Mouse (Mus musculus): ENCODE results near the gene Ppm1l. TPM values are rescaled to one million over a fixed set of nuclear protein-coding genes. Genes with fewer than 3 reads are reported as not detected.
A peak's percentile ranks its signal among the peaks of the same experiment; 100 is the strongest.

Gene Ppm1l
- polyA plus RNA-seq, 1 experiment = 4.0 TPM

- TF ChIP-seq GATA1 (IDR thresholded peaks at IDR 0.05; ENCODE audit: low read length) = no peak
Measured at GRCm38 (mm10) chr3:69317251-69318125, 827 bp downstream of the Ppm1l start.

GRCm38 (mm10) chr3:69318131-69318951 is 1.7 kb downstream of the Ppm1l start:
- TF ChIP-seq GATA1 (IDR thresholded peaks at IDR 0.05; ENCODE audit: low read length) = no peak

GRCm38 (mm10) chr3:69319061-69319720 is 2.5 kb downstream of the Ppm1l start:
- peak; percentile 43 for TF ChIP-seq GATA1 (IDR thresholded peaks at IDR 0.05; ENCODE audit: low read length)

- no peak for TF ChIP-seq GATA1 (IDR thresholded peaks at IDR 0.05; ENCODE audit: low read length)
Measured at GRCm38 (mm10) chr3:69323982-69324381, 7.3 kb downstream of the Ppm1l start.

GRCm38 (mm10) chr3:69329910-69330309 is 13.2 kb downstream of the Ppm1l start:
- no peak for TF ChIP-seq GATA1 (IDR thresholded peaks at IDR 0.05; ENCODE audit: low read length)

- no peak for TF ChIP-seq GATA1 (IDR thresholded peaks at IDR 0.05; ENCODE audit: low read length)
Measured at GRCm38 (mm10) chr3:69333819-69334218, 17.2 kb downstream of the Ppm1l start.

GRCm38 (mm10) chr3:69340486-69340885 is 23.8 kb downstream of the Ppm1l start:
- no peak for TF ChIP-seq GATA1 (IDR thresholded peaks at IDR 0.05; ENCODE audit: low read length)

GRCm38 (mm10) chr3:69340971-69341370 is 24.3 kb downstream of the Ppm1l start:
- no peak for TF ChIP-seq GATA1 (IDR thresholded peaks at IDR 0.05; ENCODE audit: low read length)

- TF ChIP-seq GATA1 (IDR thresholded peaks at IDR 0.05; ENCODE audit: low read length) = no peak
Measured at GRCm38 (mm10) chr3:69341514-69341913, 24.9 kb downstream of the Ppm1l start.

GRCm38 (mm10) chr3:69342247-69342921 is 25.7 kb downstream of the Ppm1l start:
- no peak for TF ChIP-seq GATA1 (IDR thresholded peaks at IDR 0.05; ENCODE audit: low read length)

- no peak for TF ChIP-seq GATA1 (IDR thresholded peaks at IDR 0.05; ENCODE audit: low read length)
Measured at GRCm38 (mm10) chr3:69343124-69343523, 26.5 kb downstream of the Ppm1l start.

- TF ChIP-seq GATA1 (IDR thresholded peaks at IDR 0.05; ENCODE audit: low read length) = no peak
Measured at GRCm38 (mm10) chr3:69346514-69346913, 29.9 kb downstream of the Ppm1l start.

GRCm38 (mm10) chr3:69348197-69348920 is 31.7 kb downstream of the Ppm1l start:
- no peak for TF ChIP-seq GATA1 (IDR thresholded peaks at IDR 0.05; ENCODE audit: low read length)

- TF ChIP-seq GATA1 (IDR thresholded peaks at IDR 0.05; ENCODE audit: low read length) = no peak
Measured at GRCm38 (mm10) chr3:69348921-69349237, 32.2 kb downstream of the Ppm1l start.

GRCm38 (mm10) chr3:69349973-69350372 is 33.3 kb downstream of the Ppm1l start:
- no peak for TF ChIP-seq GATA1 (IDR thresholded peaks at IDR 0.05; ENCODE audit: low read length)
